Mouse (Mus musculus) small intestine, adult 2 months (tissue): Measurements from ENCODE around the gene Hist1h1a.

Experiments used
- CTCF ChIP-seq: fragments of 200-500 bp; IDR thresholded peaks from 2 replicates; pipeline ENCODE4 v1.5.1; 2012; ENCODE audit warnings: low read depth, mild to moderate bottlenecking, control low read depth, inconsistent platforms, low read length, moderate library complexity, mixed read lengths; ENCODE audit not compliant: insufficient replicate concordance, insufficient read length; ENCODE audit errors: extremely low read depth
- POLR2A ChIP-seq: fragments of 200-500 bp; IDR thresholded peaks from 2 replicates; pipeline ENCODE4 v1.6.1; 2012; ENCODE audit warnings: low read depth, mild to moderate bottlenecking, control low read depth, inconsistent platforms, low read length, moderate library complexity

DNA sequence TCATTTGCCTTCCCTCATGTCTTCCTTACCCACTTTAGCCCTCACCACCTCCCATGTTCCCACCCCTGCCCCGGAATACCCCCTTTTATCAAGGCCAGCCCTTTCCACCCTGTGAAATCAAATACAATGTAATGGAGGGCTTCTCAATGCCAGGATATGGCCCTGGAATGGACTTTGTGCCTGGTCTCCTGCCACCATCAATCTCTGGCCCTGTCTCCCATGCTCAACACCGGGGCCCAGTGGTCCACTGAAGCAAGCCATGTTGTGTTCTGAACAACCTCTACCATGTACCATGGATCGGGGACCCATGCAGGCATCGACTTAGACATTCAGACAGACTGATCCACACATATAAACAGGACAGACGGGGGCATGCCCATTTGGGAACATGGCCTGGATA, 33.8 kb upstream of the Hist1h1a start:
- TF ChIP-seq POLR2A (no peak), CTCF (no peak)
